Mouse (Mus musculus) MEL (cell line): Measurements from ENCODE around the gene Glt8d1. TPM values are rescaled to one million over a fixed set of nuclear protein-coding genes. Genes with fewer than 3 reads are reported as not detected.

ENCODE experiments used
- DNase-seq: peaks from one replicate; pipeline ENCODE4 v3.0.0; 2011; ENCODE audit warnings: low read depth, low spot score
- H3K27ac ChIP-seq: 2 replicates; pipeline ENCODE4 v1.5.1; 2012; ENCODE audit warnings: low read depth, mild to moderate bottlenecking, control low read depth, low read length, moderate library complexity; ENCODE audit not compliant: control insufficient read depth
- H3K27me3 ChIP-seq, 2 experiments: fragments of 150-350 bp in 1 of 2; sonication (generic) in 1 of 2; 2 replicates each; pipeline ENCODE4 v1.6.1; 2012; ENCODE audit warnings: low read length in 2 of 2, mild to moderate bottlenecking in 2 of 2, improper control_type of control experiment in 1 of 2, moderate library complexity in 1 of 2; ENCODE audit not compliant: insufficient read depth in 2 of 2, control insufficient read depth in 1 of 2
- H3K36me3 ChIP-seq, 2 experiments: 2 replicates each; pipeline ENCODE4 v1.6.1; 2012 to 2014; ENCODE audit warnings: low read length in 2 of 2, improper control_type of control experiment in 1 of 2, inconsistent platforms in 1 of 2, mild to moderate bottlenecking in 1 of 2; ENCODE audit not compliant: insufficient read depth in 2 of 2, control insufficient read depth in 1 of 2
- H3K4me1 ChIP-seq, 2 experiments: fragments of 150-350 bp in 1 of 2; sonication (generic) in 1 of 2; 2 replicates each; pipeline ENCODE4 v1.6.1; 2012; ENCODE audit warnings: low read length in 2 of 2, improper control_type of control experiment in 1 of 2, mild to moderate bottlenecking in 1 of 2; ENCODE audit not compliant: insufficient read depth in 2 of 2, control insufficient read depth in 1 of 2
- H3K4me3 ChIP-seq, 2 experiments: fragments of 150-350 bp in 1 of 2; sonication (generic) in 1 of 2; 2 replicates each; pipeline ENCODE4 v1.5.1; 2012; ENCODE audit warnings: low read depth in 2 of 2, low read length in 2 of 2, mild to moderate bottlenecking in 2 of 2, moderate library complexity in 2 of 2, control low read depth in 1 of 2, improper control_type of control experiment in 1 of 2; ENCODE audit not compliant: control insufficient read depth in 1 of 2, insufficient read depth in 1 of 2
- H3K79me2 ChIP-seq: 2 replicates; pipeline ENCODE4 v1.6.1; 2012; ENCODE audit warnings: mild to moderate bottlenecking, low read length, moderate library complexity; ENCODE audit not compliant: control insufficient read depth, poor library complexity, insufficient read depth
- H3K9ac ChIP-seq: 2 replicates; pipeline ENCODE4 v1.6.1; 2012; ENCODE audit warnings: low read depth, mild to moderate bottlenecking, control low read depth, low read length, moderate library complexity; ENCODE audit not compliant: control insufficient read depth, poor library complexity, severe bottlenecking
- H3K9me3 ChIP-seq: fragments of 150-350 bp; sonication (generic); replicated peaks from 2 replicates; pipeline ENCODE4 v1.6.1; 2012; ENCODE audit warnings: mild to moderate bottlenecking, low read length, improper control_type of control experiment, moderate library complexity; ENCODE audit not compliant: insufficient read depth
- BHLHE40 ChIP-seq: IDR thresholded peaks from 2 replicates; pipeline ENCODE4 v1.6.1; 2012; ENCODE audit warnings: low read depth, mild to moderate bottlenecking, inconsistent platforms, low read length, improper control_type of control experiment, borderline replicate concordance
- CHD1 ChIP-seq: IDR thresholded peaks from 2 replicates; pipeline ENCODE4 v1.6.1; 2012; ENCODE audit warnings: low read depth, mild to moderate bottlenecking, inconsistent platforms, low read length, improper control_type of control experiment
- CHD2 ChIP-seq: IDR thresholded peaks from 2 replicates; pipeline ENCODE4 v1.6.1; 2011; ENCODE audit warnings: low read length, improper control_type of control experiment
- CTCF ChIP-seq, 3 experiments: IDR thresholded peaks in 2 of 3; conservative IDR thresholded peaks in 1 of 3; 2 replicates each; pipeline ENCODE4 v1.5.1; 2011 to 2012; ENCODE audit warnings: low read length in 3 of 3, low read depth in 2 of 3, mild to moderate bottlenecking in 2 of 3, improper control_type of control experiment in 1 of 3, inconsistent platforms in 1 of 3, mixed read lengths in 1 of 3, moderate library complexity in 1 of 3; ENCODE audit not compliant: control insufficient read depth in 1 of 3, insufficient read depth in 1 of 3, poor library complexity in 1 of 3, severe bottlenecking in 1 of 3
- E2F4 ChIP-seq: IDR thresholded peaks from 2 replicates; pipeline ENCODE4 v1.6.1; 2011; ENCODE audit warnings: low read depth, low read length, improper control_type of control experiment, borderline replicate concordance
- ELF1 ChIP-seq: IDR thresholded peaks from 2 replicates; pipeline ENCODE4 v1.6.1; 2014; ENCODE audit warnings: low read depth, mild to moderate bottlenecking, inconsistent platforms, low read length, improper control_type of control experiment, moderate library complexity
- EP300 ChIP-seq, 2 experiments: IDR thresholded peaks; 2 replicates each; pipeline ENCODE4 v1.6.1; 2011; ENCODE audit warnings: improper control_type of control experiment in 2 of 2, low read length in 2 of 2, low read depth in 1 of 2, mild to moderate bottlenecking in 1 of 2
- ETS1 ChIP-seq: IDR thresholded peaks from 2 replicates; pipeline ENCODE4 v1.6.1; 2012; ENCODE audit warnings: low read depth, mild to moderate bottlenecking, inconsistent platforms, low read length, improper control_type of control experiment, moderate library complexity
- GABPA ChIP-seq: IDR thresholded peaks from 2 replicates; pipeline ENCODE4 v1.6.1; 2012; ENCODE audit warnings: low read depth, mild to moderate bottlenecking, inconsistent platforms, low read length, improper control_type of control experiment, moderate library complexity
- GATA1 ChIP-seq: IDR thresholded peaks from 2 replicates; pipeline ENCODE4 v1.6.1; 2011; ENCODE audit warnings: low read depth, low read length, improper control_type of control experiment
- HCFC1 ChIP-seq: IDR thresholded peaks from 2 replicates; pipeline ENCODE4 v1.6.1; 2012; ENCODE audit warnings: low read depth, mild to moderate bottlenecking, inconsistent platforms, low read length, improper control_type of control experiment, moderate library complexity
- JUND ChIP-seq: IDR thresholded peaks from 2 replicates; pipeline ENCODE4 v1.6.1; 2011; ENCODE audit warnings: low read depth, mild to moderate bottlenecking, improper control_type of control experiment, low read length
- KAT2A ChIP-seq: conservative IDR thresholded peaks from 2 replicates; pipeline ENCODE4 v1.6.1; 2012; ENCODE audit warnings: low read depth, low read length, improper control_type of control experiment, inconsistent platforms
- MAFK ChIP-seq: IDR thresholded peaks from 2 replicates; pipeline ENCODE4 v1.6.1; 2011; ENCODE audit warnings: low read depth, mild to moderate bottlenecking, low read length, improper control_type of control experiment, borderline replicate concordance
- MAZ ChIP-seq: IDR thresholded peaks from 2 replicates; pipeline ENCODE4 v1.6.1; 2012; ENCODE audit warnings: low read depth, mild to moderate bottlenecking, inconsistent platforms, low read length, improper control_type of control experiment
- MEF2A ChIP-seq: IDR thresholded peaks from 2 replicates; pipeline ENCODE4 v1.6.1; 2014; ENCODE audit warnings: low read depth, mild to moderate bottlenecking, inconsistent platforms, low read length, improper control_type of control experiment; ENCODE audit not compliant: poor library complexity, insufficient replicate concordance, severe bottlenecking; ENCODE audit errors: extremely low read depth
- MXI1 ChIP-seq: IDR thresholded peaks from 2 replicates; pipeline ENCODE4 v1.6.1; 2011; ENCODE audit warnings: mild to moderate bottlenecking, low read depth, low read length, improper control_type of control experiment
- MYB ChIP-seq: IDR thresholded peaks from 2 replicates; pipeline ENCODE4 v1.6.1; 2011; ENCODE audit warnings: mild to moderate bottlenecking, low read depth, low read length, improper control_type of control experiment
- MYC ChIP-seq: IDR thresholded peaks from 2 replicates; pipeline ENCODE4 v1.6.1; 2011; ENCODE audit warnings: low read depth, mild to moderate bottlenecking, low read length, improper control_type of control experiment, moderate library complexity
- NELFE ChIP-seq: IDR thresholded peaks from 2 replicates; pipeline ENCODE4 v1.6.1; 2011; ENCODE audit warnings: low read depth, low read length, improper control_type of control experiment
- POLR2A ChIP-seq, 2 experiments: IDR thresholded peaks; 2 replicates each; pipeline ENCODE4 v1.6.1; 2011 to 2012; ENCODE audit warnings: low read length in 2 of 2, mild to moderate bottlenecking in 2 of 2, control low read depth in 1 of 2, improper control_type of control experiment in 1 of 2, low read depth in 1 of 2, moderate library complexity in 1 of 2; ENCODE audit not compliant: control insufficient read depth in 1 of 2, insufficient read depth in 1 of 2, poor library complexity in 1 of 2
- POLR2AphosphoS2 ChIP-seq: IDR thresholded peaks from 2 replicates; pipeline ENCODE4 v1.6.1; 2011; ENCODE audit warnings: low read length, improper control_type of control experiment
- RAD21 ChIP-seq: IDR thresholded peaks from 2 replicates; pipeline ENCODE4 v1.6.1; 2011; ENCODE audit warnings: mild to moderate bottlenecking, low read depth, low read length, improper control_type of control experiment
- RCOR1 ChIP-seq: IDR thresholded peaks from 2 replicates; pipeline ENCODE4 v1.6.1; 2012; ENCODE audit warnings: low read depth, mild to moderate bottlenecking, inconsistent platforms, low read length, improper control_type of control experiment
- SIN3A ChIP-seq: IDR thresholded peaks from 2 replicates; pipeline ENCODE4 v1.6.1; 2012; ENCODE audit warnings: low read length, improper control_type of control experiment, inconsistent platforms
- SMC3 ChIP-seq: IDR thresholded peaks from 2 replicates; pipeline ENCODE4 v1.6.1; 2011; ENCODE audit warnings: low read depth, low read length, improper control_type of control experiment
- TAL1 ChIP-seq: IDR thresholded peaks from 2 replicates; pipeline ENCODE4 v1.6.1; 2012; ENCODE audit warnings: mild to moderate bottlenecking, inconsistent platforms, low read length, moderate library complexity, mixed read lengths
- TBP ChIP-seq: IDR thresholded peaks from 2 replicates; pipeline ENCODE4 v1.8.0; 2011; ENCODE audit warnings: low read depth, low read length, improper control_type of control experiment
- TCF12 ChIP-seq: IDR thresholded peaks from 2 replicates; pipeline ENCODE4 v1.6.1; 2014; ENCODE audit warnings: low read depth, mild to moderate bottlenecking, inconsistent platforms, low read length, improper control_type of control experiment, moderate library complexity
- UBTF ChIP-seq: IDR thresholded peaks from 2 replicates; pipeline ENCODE4 v1.6.1; 2012; ENCODE audit warnings: low read depth, mild to moderate bottlenecking, inconsistent platforms, low read length, improper control_type of control experiment, moderate library complexity, borderline replicate concordance; ENCODE audit not compliant: insufficient read depth
- USF1 ChIP-seq: IDR thresholded peaks from 2 replicates; pipeline ENCODE4 v1.6.1; 2014; ENCODE audit warnings: low read depth, mild to moderate bottlenecking, inconsistent platforms, low read length, improper control_type of control experiment, moderate library complexity
- USF2 ChIP-seq, 2 experiments: IDR thresholded peaks; 2 replicates each; pipeline ENCODE4 v1.6.1; 2011 to 2012; ENCODE audit warnings: improper control_type of control experiment in 2 of 2, low read length in 2 of 2, borderline replicate concordance in 1 of 2, inconsistent platforms in 1 of 2, low read depth in 1 of 2, mild to moderate bottlenecking in 1 of 2; ENCODE audit not compliant: insufficient read depth in 1 of 2
- ZC3H11A ChIP-seq: IDR thresholded peaks from 2 replicates; pipeline ENCODE4 v1.6.1; 2012; ENCODE audit warnings: low read depth, mild to moderate bottlenecking, inconsistent platforms, low read length, improper control_type of control experiment
- ZMIZ1 ChIP-seq: IDR thresholded peaks from 2 replicates; pipeline ENCODE4 v1.6.1; 2012; ENCODE audit warnings: low read depth, mild to moderate bottlenecking, inconsistent platforms, low read length, improper control_type of control experiment, moderate library complexity
- ZNF384 ChIP-seq: IDR thresholded peaks from 2 replicates; pipeline ENCODE4 v1.6.1; 2012; ENCODE audit warnings: low read depth, mild to moderate bottlenecking, inconsistent platforms, low read length, improper control_type of control experiment
- polyA plus RNA-seq, 2 experiments: library from polyadenylated mRNA; stranded (reverse) in 1 of 2; unstranded in 1 of 2; fragments of >175 nt in 1 of 2; fragments of >200 nt in 1 of 2; gene quantifications; 2 replicates each; pipeline versions ENCODE4 v1.2.1 to v1.2.4; 2012; ENCODE audit warnings: low replicate concordance in 2 of 2, low read depth in 1 of 2; ENCODE audit not compliant: insufficient read length in 2 of 2, insufficient read depth in 1 of 2, missing spikeins in 1 of 2
- total RNA-seq: library from RNA; depleted of rRNA; stranded (reverse); fragments of 300-350 nt; gene quantifications from 2 replicates; pipeline ENCODE4 v1.2.3, GENCODE M21; 2012

Glt8d1 gene
- total and polyA plus RNA-seq, 3 experiments, result 15.6 to 19.2 TPM; not detected in 1

DNA sequence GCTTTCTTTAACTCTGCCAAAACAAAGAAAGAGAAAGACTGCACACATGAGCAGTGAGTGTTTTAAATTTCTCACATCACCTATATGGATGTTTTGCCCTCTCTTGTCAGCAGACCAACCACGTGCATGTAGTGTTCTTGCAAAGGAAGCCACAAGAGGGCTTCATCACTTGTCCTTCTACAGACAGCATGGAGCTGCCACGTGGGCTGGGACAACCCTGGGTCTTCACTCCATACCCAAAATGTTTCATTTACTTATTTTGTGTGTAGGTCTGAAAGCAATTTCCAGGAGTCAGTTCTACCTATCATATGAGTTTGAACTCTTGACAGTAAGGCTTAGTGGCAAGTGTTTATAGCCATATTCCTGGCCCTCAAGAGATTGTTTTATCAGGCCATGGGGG is 16.7 kb downstream of the Glt8d1 start (continued):
- TF ChIP-seq CHD1, result 0 out of 2 replicates have a peak, but pooled peaks have one; percentile 1

- Histone ChIP-seq H3K9me3 (no peaks in the 10 kb centered on the region), H3K4me3 (peak within 1 kb of the TSS; percentile 90 to 92), H3K9ac (peak within 1 kb of the TSS; percentile 97), H3K36me3 (peaks cover 33 to 54% of the 10 kb centered on the region in 2 experiments), H3K27me3 (no peaks in the 10 kb centered on the region), H3K27ac (peak within 1 kb of the TSS; percentile 91), H3K79me2 (peaks cover 50% of the 10 kb centered on the region), H3K4me1 (peaks cover 21 to 23% of the 10 kb centered on the region in 2 experiments)
- DNase-seq, result peak; percentile 98
- TF ChIP-seq MXI1 (peak; percentile 100), MAFK (no peak), ZMIZ1 (peak; percentile 77; the same call in 1 of the 2 replicates), USF1 (peak; percentile 82), HCFC1 (peak; percentile 90), ETS1 (peak; percentile 53; the same call in 1 of the 2 replicates), CHD1 (no peak), JUND (no peak), SMC3 (no peak), GATA1 (no peak), MAZ (peak; percentile 97), EP300 (IDR thresholded peaks at IDR 0.05; ENCODE audit: low read depth in 1 of 2, low read length in 2 of 2) (peak in 1 of 2 experiments; percentile 12; a peak in 1 of 4 replicates), ZNF384 (no peak), RCOR1 (no peak), MEF2A (no peak), POLR2A (IDR thresholded peaks at IDR 0.05; ENCODE audit: control insufficient read depth in 1 of 2, insufficient read depth in 1 of 2, low read depth in 1 of 2, low read length in 2 of 2, poor library complexity in 1 of 2) (peak; percentile 85 to 90; a peak in 2 of 4 replicates), BHLHE40 (peak; percentile 82; the same call in 1 of the 2 replicates), CTCF (IDR thresholded peaks at IDR 0.05 in 2 of 3, conservative IDR thresholded peaks at IDR 0.05 in 1 of 3; ENCODE audit: control insufficient read depth in 1 of 3, insufficient read depth in 1 of 3, low read depth in 2 of 3, low read length in 3 of 3, poor library complexity in 1 of 3, severe bottlenecking in 1 of 3) (0 out of 6 replicates have a peak, but pooled peaks of 1 of the 3 experiments have one; percentile 3), TAL1 (no peak), MYC (peak; percentile 99), TBP (peak; percentile 81), ZC3H11A (no peak), MYB (no peak), UBTF (no peak), GABPA (no peak), USF2 (IDR thresholded peaks at IDR 0.05; ENCODE audit: borderline replicate concordance in 1 of 2, insufficient read depth in 1 of 2, low read depth in 1 of 2, low read length in 2 of 2) (no peak), RAD21 (no peak), POLR2AphosphoS2 (peak; percentile 93), TCF12 (peak; percentile 66; the same call in 1 of the 2 replicates), CHD2 (no peak), KAT2A (peak; percentile 82), SIN3A (peak; percentile 96), ELF1 (peak; percentile 31; the same call in 1 of the 2 replicates), E2F4 (no peak), NELFE (peak; percentile 94)
Observed at GRCm38 (mm10) chr14:31018860-31019291, 17.7 kb downstream of the Glt8d1 start, which contains the start of the genes Pbrm1 and Gnl3. TSS of gene Pbrm1 (plus strand) at chr14:31019138. TSS of gene Gnl3 (minus strand) at chr14:31019152.
